Mouse (Mus musculus): Measurements from ENCODE around the gene Ly6g5c. TPM values are rescaled to one million over a fixed set of nuclear protein-coding genes. Genes with fewer than 3 reads are reported as not detected.

Gene Ly6g5c
- polyA plus RNA-seq, 1 experiment from 2014 or later: not detected

Other genes with a start within 250 kb of the Ly6g5c start
- gene Cfb, start 245.8 kb upstream of the Ly6g5c start, polyA plus RNA-seq (2014; fragmentation: Illumina TruSeq; extraction: RNeasy Lipid Tissue Mini Kit (QIAGEN cat#74804); ENCODE audit: low read depth, low replicate concordance): 281 TPM
- 0.69 TPM for gene Zbtb12, start 228.8 kb upstream of the Ly6g5c start, polyA plus RNA-seq (2014; fragmentation: Illumina TruSeq; extraction: RNeasy Lipid Tissue Mini Kit (QIAGEN cat#74804); ENCODE audit: low read depth, low replicate concordance)
- gene Gm20547, start 226.2 kb upstream of the Ly6g5c start, polyA plus RNA-seq (2014; fragmentation: Illumina TruSeq; extraction: RNeasy Lipid Tissue Mini Kit (QIAGEN cat#74804); ENCODE audit: low read depth, low replicate concordance): 33.6 TPM
- 24.6 TPM for gene C2, start 210.0 kb upstream of the Ly6g5c start, polyA plus RNA-seq (2014; fragmentation: Illumina TruSeq; extraction: RNeasy Lipid Tissue Mini Kit (QIAGEN cat#74804); ENCODE audit: low read depth, low replicate concordance)
- gene Ehmt2, start 209.8 kb upstream of the Ly6g5c start, polyA plus RNA-seq (2014; fragmentation: Illumina TruSeq; extraction: RNeasy Lipid Tissue Mini Kit (QIAGEN cat#74804); ENCODE audit: low read depth, low replicate concordance): 7.4 TPM
- gene Slc44a4, start 193.8 kb upstream of the Ly6g5c start, polyA plus RNA-seq (2014; fragmentation: Illumina TruSeq; extraction: RNeasy Lipid Tissue Mini Kit (QIAGEN cat#74804); ENCODE audit: low read depth, low replicate concordance): not detected
- gene Neu1, start 177.0 kb upstream of the Ly6g5c start, polyA plus RNA-seq (2014; fragmentation: Illumina TruSeq; extraction: RNeasy Lipid Tissue Mini Kit (QIAGEN cat#74804); ENCODE audit: low read depth, low replicate concordance): 3.7 TPM
- gene Hspa1b, start 149.0 kb upstream of the Ly6g5c start, polyA plus RNA-seq (2014; fragmentation: Illumina TruSeq; extraction: RNeasy Lipid Tissue Mini Kit (QIAGEN cat#74804); ENCODE audit: low read depth, low replicate concordance): 1.3 TPM
- gene Gm20481, start 138.4 kb upstream of the Ly6g5c start, polyA plus RNA-seq (2014; fragmentation: Illumina TruSeq; extraction: RNeasy Lipid Tissue Mini Kit (QIAGEN cat#74804); ENCODE audit: low read depth, low replicate concordance): not detected
- not detected for gene Hspa1a, start 136.1 kb upstream of the Ly6g5c start, polyA plus RNA-seq (2014; fragmentation: Illumina TruSeq; extraction: RNeasy Lipid Tissue Mini Kit (QIAGEN cat#74804); ENCODE audit: low read depth, low replicate concordance)
- not detected for gene Hspa1l, start 135.6 kb upstream of the Ly6g5c start, polyA plus RNA-seq (2014; fragmentation: Illumina TruSeq; extraction: RNeasy Lipid Tissue Mini Kit (QIAGEN cat#74804); ENCODE audit: low read depth, low replicate concordance)
- gene Lsm2, start 126.4 kb upstream of the Ly6g5c start, polyA plus RNA-seq (2014; fragmentation: Illumina TruSeq; extraction: RNeasy Lipid Tissue Mini Kit (QIAGEN cat#74804); ENCODE audit: low read depth, low replicate concordance): 12.7 TPM
- 1.2 TPM for gene Vars, start 107.3 kb upstream of the Ly6g5c start, polyA plus RNA-seq (2014; fragmentation: Illumina TruSeq; extraction: RNeasy Lipid Tissue Mini Kit (QIAGEN cat#74804); ENCODE audit: low read depth, low replicate concordance)
- gene Vwa7, start 91.7 kb upstream of the Ly6g5c start, polyA plus RNA-seq (2014; fragmentation: Illumina TruSeq; extraction: RNeasy Lipid Tissue Mini Kit (QIAGEN cat#74804); ENCODE audit: low read depth, low replicate concordance): not detected
- gene Sapcd1, start 80.3 kb upstream of the Ly6g5c start, polyA plus RNA-seq (2014; fragmentation: Illumina TruSeq; extraction: RNeasy Lipid Tissue Mini Kit (QIAGEN cat#74804); ENCODE audit: low read depth, low replicate concordance): not detected
- 1.1 TPM for gene Msh5, start 61.5 kb upstream of the Ly6g5c start, polyA plus RNA-seq (2014; fragmentation: Illumina TruSeq; extraction: RNeasy Lipid Tissue Mini Kit (QIAGEN cat#74804); ENCODE audit: low read depth, low replicate concordance)
- 5.7 TPM for gene Clic1, start 58.3 kb upstream of the Ly6g5c start, polyA plus RNA-seq (2014; fragmentation: Illumina TruSeq; extraction: RNeasy Lipid Tissue Mini Kit (QIAGEN cat#74804); ENCODE audit: low read depth, low replicate concordance)
- gene Ddah2, start 49.2 kb upstream of the Ly6g5c start, polyA plus RNA-seq (2014; fragmentation: Illumina TruSeq; extraction: RNeasy Lipid Tissue Mini Kit (QIAGEN cat#74804); ENCODE audit: low read depth, low replicate concordance): not detected
- not detected for gene Ly6g6c, start 42.9 kb upstream of the Ly6g5c start, polyA plus RNA-seq (2014; fragmentation: Illumina TruSeq; extraction: RNeasy Lipid Tissue Mini Kit (QIAGEN cat#74804); ENCODE audit: low read depth, low replicate concordance)
- not detected for gene Mpig6b, start 42.1 kb upstream of the Ly6g5c start, polyA plus RNA-seq (2014; fragmentation: Illumina TruSeq; extraction: RNeasy Lipid Tissue Mini Kit (QIAGEN cat#74804); ENCODE audit: low read depth, low replicate concordance)
- gene Ly6g6e, start 31.4 kb upstream of the Ly6g5c start, polyA plus RNA-seq (2014; fragmentation: Illumina TruSeq; extraction: RNeasy Lipid Tissue Mini Kit (QIAGEN cat#74804); ENCODE audit: low read depth, low replicate concordance): not detected
- not detected for gene Ly6g6d, start 30.2 kb upstream of the Ly6g5c start, polyA plus RNA-seq (2014; fragmentation: Illumina TruSeq; extraction: RNeasy Lipid Tissue Mini Kit (QIAGEN cat#74804); ENCODE audit: low read depth, low replicate concordance)
- not detected for gene Ly6g6f, start 22.7 kb upstream of the Ly6g5c start, polyA plus RNA-seq (2014; fragmentation: Illumina TruSeq; extraction: RNeasy Lipid Tissue Mini Kit (QIAGEN cat#74804); ENCODE audit: low read depth, low replicate concordance)
- 4.4 TPM for gene Abhd16a, start 19.0 kb upstream of the Ly6g5c start, polyA plus RNA-seq (2014; fragmentation: Illumina TruSeq; extraction: RNeasy Lipid Tissue Mini Kit (QIAGEN cat#74804); ENCODE audit: low read depth, low replicate concordance)
- gene Ly6g5b, start 7.1 kb downstream of the Ly6g5c start, polyA plus RNA-seq (2014; fragmentation: Illumina TruSeq; extraction: RNeasy Lipid Tissue Mini Kit (QIAGEN cat#74804); ENCODE audit: low read depth, low replicate concordance): not detected
- 1.4 TPM for gene Gpank1, start 13.2 kb downstream of the Ly6g5c start, polyA plus RNA-seq (2014; fragmentation: Illumina TruSeq; extraction: RNeasy Lipid Tissue Mini Kit (QIAGEN cat#74804); ENCODE audit: low read depth, low replicate concordance)
- 97.4 TPM for gene Csnk2b, start 13.8 kb downstream of the Ly6g5c start, polyA plus RNA-seq (2014; fragmentation: Illumina TruSeq; extraction: RNeasy Lipid Tissue Mini Kit (QIAGEN cat#74804); ENCODE audit: low read depth, low replicate concordance)
- gene D17H6S53E, start 18.1 kb downstream of the Ly6g5c start, polyA plus RNA-seq (2014; fragmentation: Illumina TruSeq; extraction: RNeasy Lipid Tissue Mini Kit (QIAGEN cat#74804); ENCODE audit: low read depth, low replicate concordance): 1.3 TPM
- gene Apom, start 23.8 kb downstream of the Ly6g5c start, polyA plus RNA-seq (2014; fragmentation: Illumina TruSeq; extraction: RNeasy Lipid Tissue Mini Kit (QIAGEN cat#74804); ENCODE audit: low read depth, low replicate concordance): 85.5 TPM
- 5.2 TPM for gene Bag6, start 26.9 kb downstream of the Ly6g5c start, polyA plus RNA-seq (2014; fragmentation: Illumina TruSeq; extraction: RNeasy Lipid Tissue Mini Kit (QIAGEN cat#74804); ENCODE audit: low read depth, low replicate concordance)
- 3.7 TPM for gene Prrc2a, start 56.6 kb downstream of the Ly6g5c start, polyA plus RNA-seq (2014; fragmentation: Illumina TruSeq; extraction: RNeasy Lipid Tissue Mini Kit (QIAGEN cat#74804); ENCODE audit: low read depth, low replicate concordance)
- 7.5 TPM for gene Aif1, start 67.8 kb downstream of the Ly6g5c start, polyA plus RNA-seq (2014; fragmentation: Illumina TruSeq; extraction: RNeasy Lipid Tissue Mini Kit (QIAGEN cat#74804); ENCODE audit: low read depth, low replicate concordance)
- gene Lst1, start 80.2 kb downstream of the Ly6g5c start, polyA plus RNA-seq (2014; fragmentation: Illumina TruSeq; extraction: RNeasy Lipid Tissue Mini Kit (QIAGEN cat#74804); ENCODE audit: low read depth, low replicate concordance): not detected
- not detected for gene Ltb, start 86.2 kb downstream of the Ly6g5c start, polyA plus RNA-seq (2014; fragmentation: Illumina TruSeq; extraction: RNeasy Lipid Tissue Mini Kit (QIAGEN cat#74804); ENCODE audit: low read depth, low replicate concordance)
- gene Tnf, start 93.7 kb downstream of the Ly6g5c start, polyA plus RNA-seq (2014; fragmentation: Illumina TruSeq; extraction: RNeasy Lipid Tissue Mini Kit (QIAGEN cat#74804); ENCODE audit: low read depth, low replicate concordance): 0.26 TPM
- gene Lta, start 97.1 kb downstream of the Ly6g5c start, polyA plus RNA-seq (2014; fragmentation: Illumina TruSeq; extraction: RNeasy Lipid Tissue Mini Kit (QIAGEN cat#74804); ENCODE audit: low read depth, low replicate concordance): not detected
- not detected for gene Gm16181, start 112.6 kb downstream of the Ly6g5c start, polyA plus RNA-seq (2014; fragmentation: Illumina TruSeq; extraction: RNeasy Lipid Tissue Mini Kit (QIAGEN cat#74804); ENCODE audit: low read depth, low replicate concordance)
- 2.6 TPM for gene Atp6v1g2, start 125.4 kb downstream of the Ly6g5c start, polyA plus RNA-seq (2014; fragmentation: Illumina TruSeq; extraction: RNeasy Lipid Tissue Mini Kit (QIAGEN cat#74804); ENCODE audit: low read depth, low replicate concordance)
- gene Nfkbil1, start 127.5 kb downstream of the Ly6g5c start, polyA plus RNA-seq (2014; fragmentation: Illumina TruSeq; extraction: RNeasy Lipid Tissue Mini Kit (QIAGEN cat#74804); ENCODE audit: low read depth, low replicate concordance): 0.87 TPM
- 7.4 TPM for gene Ddx39b, start 133.5 kb downstream of the Ly6g5c start, polyA plus RNA-seq (2014; fragmentation: Illumina TruSeq; extraction: RNeasy Lipid Tissue Mini Kit (QIAGEN cat#74804); ENCODE audit: low read depth, low replicate concordance)
- gene H2-D1, start 154.5 kb downstream of the Ly6g5c start, polyA plus RNA-seq (2014; fragmentation: Illumina TruSeq; extraction: RNeasy Lipid Tissue Mini Kit (QIAGEN cat#74804); ENCODE audit: low read depth, low replicate concordance): 78.7 TPM
- gene H2-Q1, start 212.1 kb downstream of the Ly6g5c start, polyA plus RNA-seq (2014; fragmentation: Illumina TruSeq; extraction: RNeasy Lipid Tissue Mini Kit (QIAGEN cat#74804); ENCODE audit: low read depth, low replicate concordance): 18.4 TPM
- 2.7 TPM for gene H2-Q2, start 234.0 kb downstream of the Ly6g5c start, polyA plus RNA-seq (2014; fragmentation: Illumina TruSeq; extraction: RNeasy Lipid Tissue Mini Kit (QIAGEN cat#74804); ENCODE audit: low read depth, low replicate concordance)

Data from liver, adult 10 weeks (tissue).